Mouse (Mus musculus): ENCODE measurements around the gene 1700011L22Rik. TPM values are rescaled to one million over a fixed set of nuclear protein-coding genes. Genes with fewer than 3 reads are reported as not detected.

Gene 1700011L22Rik
- polyA plus RNA-seq, 1 experiment from 2014 or later = not detected

- H3K4me2 ChIP-seq = no peak overlapping the region
- no peak overlapping the region for H3K4me3 ChIP-seq
- no peaks in the 10 kb centered on the region for H3K27me3 ChIP-seq
- no peak overlapping the region for H3K27ac ChIP-seq (replicated peaks)
- no peak overlapping the region for H3K9ac ChIP-seq
- peaks cover 25% of the 10 kb centered on the region for H3K36me3 ChIP-seq
- H3K4me1 ChIP-seq (replicated peaks) = no peaks in the 10 kb centered on the region
- H3K9me3 ChIP-seq = no peaks in the 10 kb centered on the region
- no peak for ATAC-seq (ENCODE audit: low FRiP score, low read depth)
- 95% methylated on average over 6 of the region's 6 CpGs for WGBS
Measured at GRCm38 (mm10) chr8:79281376-79281890, 33.1 kb upstream of the 1700011L22Rik start.

- peaks cover 38% of the 10 kb centered on the region for H3K36me3 ChIP-seq
- H3K9ac ChIP-seq = no peak overlapping the region
- ATAC-seq (ENCODE audit: low FRiP score, low read depth) = no peak
- H3K27ac ChIP-seq (replicated peaks) = no peak overlapping the region
- H3K4me2 ChIP-seq = no peak overlapping the region
- H3K4me1 ChIP-seq (replicated peaks) = no peaks in the 10 kb centered on the region
- H3K27me3 ChIP-seq = no peaks in the 10 kb centered on the region
- no peak overlapping the region for H3K4me3 ChIP-seq
- WGBS = 90% methylated on average over 8 of the region's 8 CpGs
- no peaks in the 10 kb centered on the region for H3K9me3 ChIP-seq
Measured at GRCm38 (mm10) chr8:79277264-79277870, 29.0 kb upstream of the 1700011L22Rik start.

GRCm38 (mm10) chr8:79274940-79275339, 26.6 kb upstream of the 1700011L22Rik start:
- H3K4me2 ChIP-seq = no peak overlapping the region
- 97% methylated on average over 10 of the region's 10 CpGs for WGBS
- no peak overlapping the region for H3K27ac ChIP-seq (replicated peaks)
- H3K9me3 ChIP-seq = no peaks in the 10 kb centered on the region
- no peaks in the 10 kb centered on the region for H3K27me3 ChIP-seq
- H3K4me1 ChIP-seq (replicated peaks) = no peaks in the 10 kb centered on the region
- no peak for ATAC-seq (ENCODE audit: low FRiP score, low read depth)
- H3K36me3 ChIP-seq = peaks cover 52% of the 10 kb centered on the region
- H3K9ac ChIP-seq = no peak overlapping the region
- H3K4me3 ChIP-seq = no peak overlapping the region

GRCm38 (mm10) chr8:79273776-79274175, 25.4 kb upstream of the 1700011L22Rik start:
- no peak for ATAC-seq (ENCODE audit: low FRiP score, low read depth)
- H3K4me3 ChIP-seq = no peak overlapping the region
- 92% methylated on average over 6 of the region's 6 CpGs for WGBS
- H3K27me3 ChIP-seq = no peaks in the 10 kb centered on the region
- H3K27ac ChIP-seq (replicated peaks) = no peak overlapping the region
- no peak overlapping the region for H3K4me2 ChIP-seq
- H3K36me3 ChIP-seq = peaks cover 42% of the 10 kb centered on the region
- no peaks in the 10 kb centered on the region for H3K4me1 ChIP-seq (replicated peaks)
- H3K9ac ChIP-seq = no peak overlapping the region
- H3K9me3 ChIP-seq = no peaks in the 10 kb centered on the region

GRCm38 (mm10) chr8:79272676-79273075, 24.3 kb upstream of the 1700011L22Rik start:
- 75% methylated on average over 4 of the region's 4 CpGs for WGBS
- H3K27ac ChIP-seq (replicated peaks) = no peak overlapping the region
- no peak overlapping the region for H3K4me3 ChIP-seq
- no peaks in the 10 kb centered on the region for H3K27me3 ChIP-seq
- ATAC-seq (ENCODE audit: low FRiP score, low read depth) = no peak
- no peaks in the 10 kb centered on the region for H3K4me1 ChIP-seq (replicated peaks)
- H3K4me2 ChIP-seq = no peak overlapping the region
- H3K9me3 ChIP-seq = no peaks in the 10 kb centered on the region
- H3K9ac ChIP-seq = no peak overlapping the region
- peaks cover 45% of the 10 kb centered on the region for H3K36me3 ChIP-seq

GRCm38 (mm10) chr8:79268921-79269320, 20.6 kb upstream of the 1700011L22Rik start:
- Histone ChIP-seq H3K9me3 (no peaks in the 10 kb centered on the region), H3K36me3 (peaks cover 51% of the 10 kb centered on the region), H3K4me1 (replicated peaks) (no peaks in the 10 kb centered on the region), H3K9ac (no peak overlapping the region), H3K27me3 (no peaks in the 10 kb centered on the region), H3K27ac (replicated peaks) (no peak overlapping the region), H3K4me3 (no peak overlapping the region), H3K4me2 (no peak overlapping the region)
- WGBS = 91% methylated on average over 7 of the region's 7 CpGs
- ATAC-seq (ENCODE audit: low FRiP score, low read depth) = no peak

GRCm38 (mm10) chr8:79261920-79262319, 13.6 kb upstream of the 1700011L22Rik start:
- 92% methylated on average over 5 of the region's 5 CpGs for WGBS
- Histone ChIP-seq H3K4me2 (no peak overlapping the region), H3K4me3 (no peak overlapping the region), H3K9me3 (no peaks in the 10 kb centered on the region), H3K4me1 (replicated peaks) (no peaks in the 10 kb centered on the region), H3K27ac (replicated peaks) (no peak overlapping the region), H3K27me3 (no peaks in the 10 kb centered on the region), H3K36me3 (peaks cover 5% of the 10 kb centered on the region; the same call in 1 of the 2 replicates), H3K9ac (no peak overlapping the region)
- ATAC-seq (ENCODE audit: low FRiP score, low read depth) = no peak

- H3K4me3 ChIP-seq = no peak overlapping the region
- no peak for ATAC-seq (ENCODE audit: low FRiP score, low read depth)
- H3K4me1 ChIP-seq (replicated peaks) = no peaks in the 10 kb centered on the region
- no peaks in the 10 kb centered on the region for H3K27me3 ChIP-seq
- H3K9me3 ChIP-seq = no peaks in the 10 kb centered on the region
- no peak overlapping the region for H3K27ac ChIP-seq (replicated peaks)
- no peak overlapping the region for H3K4me2 ChIP-seq
- 74% methylated on average over 8 of the region's 8 CpGs for WGBS
- H3K36me3 ChIP-seq = no peaks in the 10 kb centered on the region
- H3K9ac ChIP-seq = no peak overlapping the region
Measured at GRCm38 (mm10) chr8:79256076-79256705, 7.8 kb upstream of the 1700011L22Rik start.

GRCm38 (mm10) chr8:79253742-79254141, 5.4 kb upstream of the 1700011L22Rik start:
- no peak overlapping the region for H3K9ac ChIP-seq
- no peaks in the 10 kb centered on the region for H3K36me3 ChIP-seq
- no peak overlapping the region for H3K4me3 ChIP-seq
- no peak for ATAC-seq (ENCODE audit: low FRiP score, low read depth)
- no peaks in the 10 kb centered on the region for H3K9me3 ChIP-seq
- no peak overlapping the region for H3K4me2 ChIP-seq
- no peaks in the 10 kb centered on the region for H3K27me3 ChIP-seq
- H3K27ac ChIP-seq (replicated peaks) = no peak overlapping the region
- WGBS = 80% methylated on average over 6 of the region's 6 CpGs
- no peaks in the 10 kb centered on the region for H3K4me1 ChIP-seq (replicated peaks)

GRCm38 (mm10) chr8:79243422-79243821, 4.9 kb downstream of the 1700011L22Rik start:
- no peak overlapping the region for H3K9ac ChIP-seq
- H3K9me3 ChIP-seq = no peaks in the 10 kb centered on the region
- H3K36me3 ChIP-seq = no peaks in the 10 kb centered on the region
- no peak for ATAC-seq (ENCODE audit: low FRiP score, low read depth)
- no peak overlapping the region for H3K4me3 ChIP-seq
- no peaks in the 10 kb centered on the region for H3K27me3 ChIP-seq
- H3K4me1 ChIP-seq (replicated peaks) = no peaks in the 10 kb centered on the region
- no peak overlapping the region for H3K4me2 ChIP-seq
- H3K27ac ChIP-seq (replicated peaks) = no peak overlapping the region
- WGBS = 94% methylated on average over 2 of the region's 2 CpGs

GRCm38 (mm10) chr8:79239996-79240395, 8.4 kb downstream of the 1700011L22Rik start:
- Histone ChIP-seq H3K9me3 (no peaks in the 10 kb centered on the region), H3K4me3 (no peak overlapping the region), H3K4me1 (replicated peaks) (no peaks in the 10 kb centered on the region), H3K27ac (replicated peaks) (no peak overlapping the region), H3K9ac (no peak overlapping the region), H3K27me3 (no peaks in the 10 kb centered on the region), H3K36me3 (no peaks in the 10 kb centered on the region), H3K4me2 (no peak overlapping the region)
- no peak for ATAC-seq (ENCODE audit: low FRiP score, low read depth)
- WGBS = 83% methylated on average over 7 of the region's 7 CpGs

GRCm38 (mm10) chr8:79239320-79239719, 9.1 kb downstream of the 1700011L22Rik start:
- H3K9me3 ChIP-seq = no peaks in the 10 kb centered on the region
- H3K4me1 ChIP-seq (replicated peaks) = no peaks in the 10 kb centered on the region
- no peak overlapping the region for H3K4me2 ChIP-seq
- H3K27ac ChIP-seq (replicated peaks) = no peak overlapping the region
- H3K4me3 ChIP-seq = no peak overlapping the region
- ATAC-seq (ENCODE audit: low FRiP score, low read depth) = no peak
- 80% methylated on average over 3 of the region's 3 CpGs for WGBS
- no peaks in the 10 kb centered on the region for H3K27me3 ChIP-seq
- no peak overlapping the region for H3K9ac ChIP-seq
- H3K36me3 ChIP-seq = no peaks in the 10 kb centered on the region
